Mouse (Mus musculus): ENCODE results near the gene Mtf1.

DNA sequence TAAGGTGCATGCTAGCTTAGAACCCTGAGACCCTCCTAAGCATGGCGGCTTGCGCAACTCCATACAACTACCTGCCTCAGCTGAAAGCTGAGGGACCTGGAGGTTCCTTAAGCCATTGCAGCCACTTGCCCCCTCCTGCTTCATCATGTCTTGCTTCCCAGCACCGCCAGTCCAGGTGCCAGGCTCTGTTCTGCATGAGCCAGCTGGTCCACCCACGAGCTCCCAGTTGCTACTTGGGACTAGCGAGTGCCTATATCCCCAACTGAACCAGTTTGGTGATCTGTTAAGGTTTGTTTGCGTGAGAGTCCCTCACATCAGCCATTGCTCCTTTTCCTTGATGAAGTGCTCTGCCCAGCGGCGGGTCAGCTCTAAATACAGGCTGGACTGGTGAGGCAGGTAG lies 54.4 kb downstream of the Mtf1 start:
- no peak for TF ChIP-seq CTCF (IDR thresholded peaks at IDR 0.05; ENCODE audit: borderline replicate concordance, insufficient read depth, low read depth, low read length)
- TF ChIP-seq POLR2A (IDR thresholded peaks at IDR 0.05; ENCODE audit: borderline replicate concordance, insufficient read depth, low read length), result no peak

All from cerebellum, adult 2 months (tissue).